Mouse (Mus musculus): Measurements from ENCODE around the gene Gal3st2c. TPM values are rescaled to one million over a fixed set of nuclear protein-coding genes. Genes with fewer than 3 reads are reported as not detected.
A peak's percentile ranks its signal among the peaks of the same experiment; 100 is the strongest.
"Not testable (repeated sequence)": the region's sequence is repeated elsewhere in the genome, so short reads cannot be mapped to it uniquely, and the experiment has no call there.

Gal3st2c gene
- under 1 TPM; 0.05 TPM for total RNA-seq (2021)
- long read RNA-seq, experiment 1: 0 reads
- long read RNA-seq, experiment 2: 0 reads

- DNase-seq (ENCODE audit: low spot score in 2 of 2): not testable (repeated sequence)
These were observed at the start of gene Gal3st2c for GRCm38 (mm10) chr1:93990209-93990608. TSS of gene Gal3st2c (plus strand) at chr1:93990509.

DNA sequence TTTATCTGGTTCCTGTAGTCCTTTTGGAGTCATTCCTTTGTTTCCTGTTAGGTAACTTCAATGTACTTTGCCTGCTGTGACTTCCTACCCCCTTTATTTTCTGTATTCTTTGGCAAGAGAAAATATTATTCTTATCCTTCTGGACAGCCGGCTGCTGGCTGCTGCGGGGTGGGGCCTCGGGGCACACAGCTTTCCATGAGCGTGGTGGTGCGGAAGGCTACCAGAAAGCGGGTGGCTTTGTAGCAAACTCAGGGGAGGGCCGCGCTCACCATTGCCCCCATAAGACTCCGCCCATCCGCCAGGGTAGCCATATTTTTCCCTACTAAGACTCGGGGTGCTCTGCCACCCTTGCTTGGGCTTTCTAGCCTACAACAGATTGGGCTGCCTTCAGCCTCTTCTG lies 41.2 kb upstream of the Gal3st2c start:
- not testable (repeated sequence) for DNase-seq (ENCODE audit: low spot score in 2 of 2)

DNA sequence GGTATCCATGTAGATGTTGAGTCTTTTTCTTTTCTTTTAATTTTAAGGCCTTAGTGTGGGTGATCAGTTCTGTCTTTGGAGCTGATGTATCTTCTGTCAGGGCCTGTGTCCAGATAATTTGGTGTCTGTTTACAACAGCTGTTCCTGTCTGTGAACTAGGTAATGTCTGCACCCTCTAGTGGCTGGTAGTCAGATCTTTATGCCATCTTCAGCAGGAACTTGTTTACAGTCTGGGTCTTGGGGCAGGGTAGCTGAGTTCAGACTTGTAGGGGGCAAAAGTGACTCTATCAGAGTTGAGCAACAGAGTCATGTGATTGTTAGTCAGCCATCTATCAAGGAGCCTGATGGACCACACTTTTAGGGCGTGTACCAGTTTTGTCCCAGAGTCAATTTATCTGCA lies 23.8 kb upstream of the Gal3st2c start:
- DNase-seq (ENCODE audit: low spot score in 2 of 2): not testable (repeated sequence)

DNA sequence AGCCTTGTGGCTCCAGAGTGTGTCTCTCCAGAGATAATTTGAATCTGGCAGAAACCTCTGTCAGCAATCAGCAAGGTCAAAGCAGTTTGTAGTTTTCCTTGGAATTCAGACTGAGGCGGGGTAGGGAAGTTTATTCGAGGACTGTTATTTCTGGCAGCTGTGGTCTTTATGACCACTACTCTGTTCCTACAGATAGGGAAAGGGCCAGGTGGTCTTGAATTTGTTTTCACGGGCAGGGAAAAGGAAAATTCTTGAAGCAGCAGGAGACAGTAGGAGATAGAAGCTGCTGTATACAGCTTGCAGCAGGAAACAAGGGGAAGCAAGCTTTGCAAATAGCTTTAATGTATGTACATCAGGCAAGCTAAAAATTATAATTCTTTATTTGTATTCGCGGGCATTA lies 19.9 kb upstream of the Gal3st2c start:
- not testable (repeated sequence) for DNase-seq (ENCODE audit: low spot score in 2 of 2)

GRCm38 (mm10) chr1:93970797-93971196 lies 19.5 kb upstream of the Gal3st2c start:
- not testable (repeated sequence) for DNase-seq (ENCODE audit: low spot score in 2 of 2)

- not testable (repeated sequence) for DNase-seq (ENCODE audit: low spot score in 2 of 2)
These were observed 14.5 kb upstream of the Gal3st2c start for GRCm38 (mm10) chr1:93975764-93976163.

- not testable (repeated sequence) for DNase-seq (ENCODE audit: low spot score in 2 of 2)
These were observed 12.0 kb upstream of the Gal3st2c start for GRCm38 (mm10) chr1:93978287-93978686.

GRCm38 (mm10) chr1:93980932-93981331 lies 9.4 kb upstream of the Gal3st2c start:
- DNase-seq (ENCODE audit: low spot score in 2 of 2): not testable (repeated sequence)

GRCm38 (mm10) chr1:93986167-93986566 lies 4.1 kb upstream of the Gal3st2c start:
- DNase-seq (ENCODE audit: low spot score in 2 of 2): no peak

DNA sequence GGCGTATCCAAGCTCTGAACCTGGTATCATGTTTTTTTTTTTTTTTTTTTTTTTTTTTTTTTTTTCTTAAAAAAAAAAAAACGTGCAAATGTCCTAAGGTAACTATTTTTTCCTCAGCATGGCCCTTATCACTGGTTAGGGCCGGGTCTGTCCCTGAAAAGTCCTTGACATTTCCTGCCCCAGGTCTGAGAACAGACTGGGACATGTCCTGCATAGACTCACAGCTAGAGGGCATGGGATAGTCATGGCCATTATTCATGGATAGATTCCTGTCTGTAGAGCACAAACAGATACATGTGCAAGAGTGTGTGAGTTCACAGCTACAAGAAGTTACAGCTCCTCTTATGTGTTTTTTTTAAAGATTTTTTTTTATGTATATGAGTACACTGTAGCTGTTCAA lies 1.5 kb upstream of the Gal3st2c start:
- DNase-seq (ENCODE audit: low spot score in 2 of 2): no peak

DNA sequence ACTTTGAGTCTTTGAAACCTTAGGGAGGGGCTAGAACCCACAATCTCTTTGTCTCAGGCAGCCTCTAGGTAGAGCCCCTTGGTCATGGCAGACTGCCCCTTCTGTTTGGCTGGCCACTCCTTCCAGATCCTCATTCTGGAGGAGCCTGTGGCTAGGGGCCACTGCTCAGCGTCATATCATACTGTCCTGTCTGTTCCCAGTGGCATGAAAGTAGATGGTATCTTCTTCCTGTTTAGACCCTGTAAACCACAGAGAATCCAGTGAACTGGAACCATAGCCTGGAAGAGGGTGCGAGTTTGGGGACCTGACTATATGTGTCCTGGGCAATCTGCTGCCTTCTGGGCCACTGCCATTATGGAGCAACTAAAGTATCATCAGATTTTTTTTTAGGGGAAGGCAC lies 759 bp downstream of the Gal3st2c start:
- DNase-seq (ENCODE audit: low spot score in 2 of 2): not testable (repeated sequence)

GRCm38 (mm10) chr1:93991491-93991890 lies 1.2 kb downstream of the Gal3st2c start:
- not testable (repeated sequence) for DNase-seq (ENCODE audit: low spot score in 2 of 2)

- DNase-seq (ENCODE audit: low spot score in 2 of 2): no peak
These were observed 10.7 kb downstream of the Gal3st2c start for GRCm38 (mm10) chr1:94001023-94001422.

GRCm38 (mm10) chr1:94005954-94006506 lies 15.7 kb downstream of the Gal3st2c start:
- not testable (repeated sequence) for DNase-seq (ENCODE audit: low spot score in 2 of 2)

DNA sequence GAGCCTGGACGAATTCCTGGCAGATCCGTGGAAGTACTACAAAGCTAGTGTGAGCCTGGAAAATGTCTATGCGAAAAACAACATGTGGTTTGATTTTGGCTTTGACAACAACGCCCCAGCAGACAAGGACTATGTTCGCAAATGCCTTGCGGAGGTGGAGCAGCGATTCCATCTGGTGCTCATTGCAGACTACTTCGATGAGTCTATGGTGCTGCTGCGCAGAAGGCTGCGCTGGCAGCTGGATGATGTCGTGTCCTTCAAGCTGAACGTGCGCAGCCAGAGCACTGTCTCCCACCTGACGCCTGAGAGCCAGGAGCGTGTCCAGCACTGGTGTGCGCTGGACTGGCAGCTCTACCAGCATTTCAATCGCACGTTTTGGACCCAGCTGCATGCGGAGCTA lies 18.5 kb downstream of the Gal3st2c start:
- DNase-seq (ENCODE audit: low spot score in 2 of 2): peak; percentile 63 to 84

- DNase-seq (ENCODE audit: low spot score in 2 of 2): no peak
These were observed 21.3 kb downstream of the Gal3st2c start for GRCm38 (mm10) chr1:94011643-94012042.

GRCm38 (mm10) chr1:94020151-94020550 lies 29.8 kb downstream of the Gal3st2c start, which contains the start of gene Neu4:
TSS of gene Neu4 (plus strand) at chr1:94020451.
- peak in 1 of 2 experiments; percentile 38 for DNase-seq (ENCODE audit: low spot score in 2 of 2)

DNA sequence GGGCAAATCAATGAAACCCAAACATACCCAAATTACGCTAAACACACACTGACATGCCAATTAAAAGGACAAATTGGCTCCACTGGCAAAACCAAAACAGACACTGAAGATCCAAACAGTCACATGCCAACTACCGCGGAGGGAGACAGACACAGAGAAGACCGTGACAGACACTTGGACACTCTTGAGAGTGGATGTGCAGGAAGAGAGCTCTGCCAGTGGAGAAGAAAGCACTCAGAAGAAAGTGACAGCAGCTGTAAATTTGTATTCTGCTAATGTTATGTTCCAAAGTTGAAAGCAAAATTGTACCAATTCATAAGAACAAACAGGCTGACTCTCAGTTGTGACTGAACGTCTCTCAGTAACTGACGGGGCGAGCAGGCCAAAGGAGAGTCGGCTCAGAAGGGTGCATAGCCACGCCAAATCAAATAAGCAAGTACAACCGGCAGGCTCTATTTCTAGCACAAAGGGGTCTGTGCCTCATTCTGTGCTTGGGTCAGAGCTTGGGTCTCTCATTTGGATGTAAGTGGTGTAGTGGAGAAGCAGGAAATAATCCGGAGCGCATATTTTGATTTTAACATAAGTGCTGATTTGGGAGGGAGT lies 37.3 kb downstream of the Gal3st2c start:
- DNase-seq (ENCODE audit: low spot score in 2 of 2): peak; percentile 34 to 42

DNA sequence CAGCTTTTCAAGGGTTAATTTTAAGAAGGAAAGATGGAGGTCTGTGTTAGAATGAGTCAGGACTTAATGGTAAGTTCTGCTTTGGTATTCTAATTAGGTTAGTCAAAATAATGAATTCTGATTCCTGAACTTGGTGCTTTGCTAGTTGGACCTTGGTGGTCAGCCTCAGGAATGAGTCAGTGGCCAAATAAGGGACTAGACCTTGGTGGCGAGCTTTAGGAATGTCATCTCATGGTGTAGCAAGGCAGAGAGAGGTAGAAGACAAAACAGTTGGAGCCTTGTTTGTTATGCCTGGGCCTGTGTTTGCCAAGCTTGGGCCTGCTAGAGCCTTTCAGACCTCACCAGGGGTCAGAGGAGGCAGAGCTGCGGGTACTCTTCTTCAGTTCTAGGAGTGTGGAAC lies 38.4 kb downstream of the Gal3st2c start:
- no peak for DNase-seq (ENCODE audit: low spot score in 2 of 2)

DNA sequence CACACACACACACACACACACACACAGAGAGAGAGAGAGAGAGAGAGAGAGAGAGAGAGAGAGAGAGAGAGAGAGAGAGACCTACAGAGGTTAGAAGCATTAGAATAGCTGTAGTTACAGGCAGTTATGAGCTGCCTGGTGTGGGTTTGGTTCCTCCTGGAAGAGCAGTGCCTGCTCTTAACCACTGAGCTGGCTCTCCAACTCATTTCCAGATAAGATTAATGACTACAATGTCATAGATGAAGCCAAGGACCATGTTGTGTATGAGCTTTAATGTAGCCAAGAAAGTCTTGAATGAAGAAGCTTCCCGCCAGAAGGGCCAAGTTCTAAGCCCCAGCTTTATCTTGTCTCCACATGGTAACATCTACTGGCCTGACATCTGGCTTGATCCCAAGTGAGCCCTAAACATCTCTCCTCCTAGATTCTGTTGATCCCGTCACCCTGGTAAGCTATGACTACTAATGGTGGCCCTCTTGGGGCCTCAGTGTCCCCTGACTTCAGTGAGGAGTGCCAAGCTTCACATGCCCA lies 42.8 kb downstream of the Gal3st2c start:
- DNase-seq (ENCODE audit: low spot score in 2 of 2): no peak

DNA sequence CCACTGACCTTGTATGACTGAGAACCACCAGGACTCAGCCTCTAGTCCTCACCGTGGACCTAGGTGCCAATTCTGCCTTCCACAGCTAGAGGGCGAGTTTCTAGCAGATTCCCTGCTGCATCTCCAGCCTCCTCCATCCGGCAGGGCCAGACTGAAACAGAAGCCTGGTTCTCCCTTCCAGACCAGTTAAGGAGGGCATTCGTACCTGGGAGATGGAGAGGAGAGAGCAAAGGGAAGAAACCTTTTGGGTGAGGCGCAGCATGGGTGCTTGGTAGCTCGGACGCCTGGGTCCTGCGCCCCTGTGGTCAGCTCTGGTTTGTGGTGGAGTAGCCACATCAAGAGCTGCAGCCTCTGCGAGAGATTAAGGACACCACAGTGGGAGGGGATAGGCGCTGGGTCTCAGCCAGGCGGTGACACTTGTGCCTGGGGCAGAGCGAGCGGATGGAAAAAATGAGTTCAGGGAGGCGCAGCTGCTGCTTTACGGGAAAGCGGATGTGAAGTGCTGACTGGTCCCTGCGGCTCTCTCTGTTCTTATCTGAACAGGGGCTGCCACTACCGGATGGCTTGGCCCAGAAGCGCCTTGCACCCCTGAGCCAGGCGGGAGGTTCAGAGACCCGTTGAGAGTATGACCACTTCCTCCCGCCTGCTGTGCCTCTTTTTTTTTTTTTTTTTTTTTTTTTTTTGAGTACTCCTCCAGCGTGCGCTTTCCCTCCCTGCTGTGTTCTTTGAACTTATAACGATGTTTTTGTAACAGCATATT lies 44.9 kb downstream of the Gal3st2c start:
- peak; percentile 82 to 90 for DNase-seq (ENCODE audit: low spot score in 2 of 2)

- DNase-seq (ENCODE audit: low spot score in 2 of 2): no peak
These were observed 50.1 kb downstream of the Gal3st2c start for GRCm38 (mm10) chr1:94040391-94040790.
